Mouse (Mus musculus): Measurements from ENCODE around the gene Mmp20.

- no peak for TF ChIP-seq CTCF (IDR thresholded peaks at IDR 0.05)
- no peak for TF ChIP-seq POLR2A (IDR thresholded peaks at IDR 0.05; ENCODE audit: insufficient read depth, low read depth, low read length)
- TF ChIP-seq EP300 (IDR thresholded peaks at IDR 0.05; ENCODE audit: insufficient read depth, low read depth, low read length): no peak
These were observed 29.9 kb downstream of the Mmp20 start for GRCm38 (mm10) chr9:7657946-7658345.

Data from heart, adult 2 months (tissue).